Mouse (Mus musculus): Measurements from ENCODE around the gene Htr1d.
A peak's percentile ranks its signal among the peaks of the same experiment; 100 is the strongest.

The Htr1d gene

DNA sequence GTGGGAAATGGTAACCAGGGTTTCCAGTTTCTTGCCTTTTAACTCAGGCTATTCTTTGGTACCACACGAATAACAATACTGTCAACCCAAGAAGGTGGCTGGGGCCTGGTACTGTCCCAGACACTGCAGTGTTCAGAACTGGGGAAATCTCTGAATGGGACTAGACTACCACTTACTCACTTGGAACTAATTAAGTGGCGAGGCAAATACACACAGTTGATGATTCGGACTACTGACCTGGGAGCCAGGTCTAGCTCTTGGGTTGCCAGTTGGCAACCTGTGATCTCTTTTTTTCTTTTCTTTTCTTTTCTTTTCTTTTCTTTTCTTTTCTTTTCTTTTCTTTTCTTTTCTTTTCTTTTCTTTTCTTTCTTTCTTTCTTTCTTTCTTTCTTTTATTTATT is 29.0 kb downstream of the Htr1d start:
- DNase-seq (ENCODE audit: low spot score), result no peak

DNA sequence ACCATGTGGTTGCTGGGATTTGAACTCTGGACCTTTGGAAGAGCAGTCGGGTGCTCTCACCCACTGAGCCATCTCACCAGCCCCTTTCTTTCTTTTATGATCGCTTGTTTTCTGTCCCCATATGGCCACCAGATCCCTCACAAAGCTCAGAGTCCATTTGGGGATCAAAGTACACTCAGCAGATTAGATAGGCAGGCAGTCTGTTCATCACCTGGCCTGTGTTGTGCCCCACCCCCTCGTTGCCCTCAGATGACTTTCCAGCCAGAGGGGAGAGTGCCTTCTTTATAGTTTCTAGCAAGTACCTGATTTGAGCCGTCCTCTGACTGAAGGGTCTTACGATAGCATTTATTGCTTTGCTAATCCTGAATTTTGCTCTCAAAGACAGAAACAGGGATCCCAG is 29.5 kb downstream of the Htr1d start:
- no peak for DNase-seq (ENCODE audit: low spot score)

DNA sequence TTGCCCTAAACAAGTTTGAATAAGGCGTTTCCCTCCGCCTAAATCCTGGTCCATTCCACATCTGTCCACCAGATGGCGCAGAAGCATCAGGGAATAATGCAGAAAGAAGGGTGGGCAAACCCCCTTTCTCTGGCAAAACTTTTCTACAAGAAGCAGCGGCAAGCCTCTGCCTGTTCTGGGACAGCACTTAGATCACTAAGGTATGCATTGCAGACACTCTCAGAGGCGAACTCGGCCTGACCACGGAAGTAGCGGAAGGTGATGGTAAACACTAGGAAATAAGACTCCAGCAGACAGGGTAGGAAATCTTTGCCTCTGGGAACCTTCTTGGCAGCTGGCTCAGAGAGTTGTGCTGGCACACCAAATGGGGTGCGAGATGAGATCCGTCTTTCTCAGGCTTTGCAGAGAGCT is 31.5 kb downstream of the Htr1d start:
- peak; percentile 69 for DNase-seq (ENCODE audit: low spot score)

DNA sequence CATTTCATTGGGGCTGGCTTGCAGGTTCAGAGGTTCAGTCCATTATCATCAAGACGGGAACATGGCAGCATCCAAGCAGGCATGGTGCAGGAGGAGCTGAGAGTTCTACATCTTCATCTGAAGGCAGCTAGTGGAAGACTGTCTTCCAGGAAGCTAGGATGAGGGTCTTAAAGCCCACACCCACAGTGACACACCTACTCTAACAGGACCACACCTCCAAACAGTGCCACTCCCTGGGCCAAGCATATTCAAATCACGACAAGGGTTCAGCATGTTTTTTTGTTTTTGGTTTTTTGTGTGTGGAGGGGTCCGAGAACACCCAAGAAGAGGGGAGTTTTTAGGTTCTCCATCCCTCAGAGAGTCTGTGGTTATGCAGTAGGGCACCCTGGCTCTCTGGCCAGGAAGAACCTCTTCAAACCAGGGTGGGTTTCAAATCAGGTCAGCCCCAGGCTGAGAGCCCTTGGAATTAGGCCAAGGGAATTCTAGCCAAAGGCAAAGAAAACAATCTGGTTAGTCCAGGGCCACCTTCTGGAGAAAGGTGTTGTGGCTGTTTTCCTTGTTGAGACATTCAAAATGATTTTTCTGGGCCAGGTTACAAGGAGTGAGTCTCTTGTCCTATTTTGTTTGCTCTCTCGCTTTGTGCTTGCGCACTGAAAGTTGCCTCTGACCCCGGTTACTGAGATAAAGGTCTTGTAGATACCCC is 33.3 kb downstream of the Htr1d start:
- DNase-seq (ENCODE audit: low spot score), result no peak

DNA sequence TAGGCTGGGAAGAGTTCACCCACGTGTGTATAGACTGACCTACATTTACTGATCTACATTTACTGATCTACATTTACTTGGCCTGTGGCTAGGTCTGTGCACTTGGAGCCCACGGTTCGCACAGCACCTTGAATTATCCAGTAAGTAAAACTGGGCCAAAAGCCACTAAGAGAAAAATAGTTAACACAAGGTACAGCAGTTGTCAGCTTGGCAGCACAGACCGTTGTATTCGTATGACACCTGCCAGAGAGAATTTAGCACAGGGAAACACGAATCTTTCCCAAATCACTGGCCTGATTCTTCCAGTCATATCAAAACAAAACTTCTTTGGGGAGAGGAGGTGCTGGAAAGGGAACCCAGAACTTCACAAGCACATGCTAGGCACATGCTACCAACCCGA is 35.0 kb downstream of the Htr1d start:
- no peak for DNase-seq (ENCODE audit: low spot score)

DNA sequence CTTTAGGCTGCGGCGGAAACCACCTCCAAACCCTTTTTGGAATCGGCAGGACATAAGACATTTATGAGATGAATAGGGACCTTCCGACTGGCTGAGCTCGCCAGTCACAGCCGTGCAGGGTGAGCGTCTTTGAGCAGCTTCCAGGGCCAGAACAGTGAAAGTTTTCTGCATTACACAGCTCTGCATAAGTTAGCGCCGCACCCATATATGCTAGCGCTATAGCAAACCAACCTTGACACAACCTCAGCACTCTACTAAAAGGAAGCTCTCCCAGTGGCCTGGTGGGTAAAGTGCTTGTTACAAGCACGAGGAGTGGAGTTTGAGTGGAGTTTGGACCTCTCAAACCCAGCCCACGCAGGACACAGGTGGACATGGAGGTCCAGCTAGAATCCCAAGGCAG is 35.9 kb downstream of the Htr1d start:
- DNase-seq (ENCODE audit: low spot score), result no peak

DNA sequence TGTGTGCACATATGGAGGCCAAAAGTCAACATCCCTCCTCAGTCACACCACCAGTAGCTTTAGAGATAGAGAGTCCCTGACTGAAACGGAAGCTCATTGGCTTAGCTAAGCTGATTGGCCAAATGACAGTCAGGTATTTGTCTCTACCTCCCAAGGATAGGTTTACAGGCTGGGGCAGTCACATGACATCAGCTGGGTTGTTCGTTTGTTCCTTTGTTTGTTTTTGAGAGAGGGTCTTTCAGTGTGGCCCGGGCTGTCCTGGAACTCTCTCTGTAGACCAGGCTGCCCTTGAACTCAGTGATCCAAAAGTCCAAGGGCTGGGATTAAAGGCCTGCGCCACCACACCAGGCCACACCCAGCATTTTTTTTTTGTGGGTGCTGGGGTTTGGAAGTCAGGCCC is 37.9 kb downstream of the Htr1d start:
- no peak for DNase-seq (ENCODE audit: low spot score)

DNA sequence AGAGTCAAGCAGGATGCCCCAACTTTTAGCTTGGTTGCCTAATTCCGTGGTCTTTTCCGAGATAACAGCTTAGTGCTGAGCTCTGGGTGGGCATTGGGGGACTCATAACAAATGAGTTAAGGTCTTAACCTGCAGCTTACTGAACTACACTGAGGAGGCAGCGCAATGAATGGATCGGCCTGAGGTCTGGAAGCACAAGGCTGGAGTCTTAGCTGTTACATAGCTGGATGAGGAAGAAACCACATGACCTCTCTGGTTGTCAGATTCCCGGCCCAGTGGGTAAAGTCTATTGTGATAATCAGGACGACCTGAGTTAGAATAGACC is 38.4 kb downstream of the Htr1d start:
- DNase-seq (ENCODE audit: low spot score), result no peak

DNA sequence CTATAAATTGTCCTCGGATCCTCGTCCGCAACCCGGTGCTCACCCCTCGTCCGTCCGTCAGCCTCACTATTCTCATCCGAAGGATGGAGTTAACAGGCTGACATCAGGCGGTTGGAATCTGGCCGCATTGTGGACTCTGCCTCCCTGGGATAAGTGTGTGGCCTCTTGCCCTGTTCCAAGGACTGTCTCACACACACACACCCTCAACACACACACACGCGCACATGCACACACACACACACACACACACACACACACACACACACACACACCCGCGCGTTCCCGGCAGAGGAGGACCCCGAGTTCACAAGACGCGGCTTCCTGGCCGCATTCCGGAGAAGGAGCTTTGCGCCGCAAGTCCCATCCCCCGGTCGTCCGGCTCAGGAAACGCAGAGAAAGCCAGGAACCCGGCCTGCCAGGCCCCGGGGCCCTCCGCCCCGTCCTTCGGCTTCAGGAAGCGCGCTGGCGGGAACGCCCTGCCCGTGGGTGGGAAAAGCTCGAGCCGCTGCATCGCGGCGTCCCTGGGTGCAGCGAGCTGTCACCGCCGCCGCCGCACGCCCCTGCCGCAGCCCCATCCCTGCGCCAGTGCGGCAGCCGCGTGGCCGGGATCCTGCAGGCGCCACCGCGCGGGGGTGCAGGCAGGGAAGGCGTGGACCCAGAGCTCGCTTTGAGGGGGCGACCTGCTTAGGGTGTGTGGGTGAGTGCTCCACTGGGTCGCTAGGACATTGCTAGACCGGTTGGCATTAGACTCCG is 38.9 kb downstream of the Htr1d start, which contains the start of gene 6030445D17Rik:
Gene 6030445D17Rik (plus strand): TSS at position 165 of the 753 bp plus-strand sequence.
- no peak for DNase-seq (ENCODE audit: low spot score)

DNA sequence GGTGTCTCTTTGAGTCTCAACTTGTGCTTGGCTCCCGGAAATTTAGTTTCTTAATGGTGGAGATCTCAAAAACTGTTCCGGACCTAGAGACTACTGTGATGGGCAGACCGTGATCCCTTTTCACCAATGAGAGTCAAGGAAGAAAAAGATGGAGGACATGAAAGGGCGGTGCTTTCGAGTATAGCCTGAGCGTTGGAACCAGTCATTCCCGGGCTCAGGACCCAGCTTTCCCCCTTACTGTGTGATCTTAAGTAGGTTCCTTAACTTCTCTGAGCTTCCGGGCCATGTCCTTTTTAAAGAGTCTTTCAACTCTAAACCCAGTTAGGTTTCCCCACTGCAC is 39.5 kb downstream of the Htr1d start:
- DNase-seq (ENCODE audit: low spot score), result no peak

DNA sequence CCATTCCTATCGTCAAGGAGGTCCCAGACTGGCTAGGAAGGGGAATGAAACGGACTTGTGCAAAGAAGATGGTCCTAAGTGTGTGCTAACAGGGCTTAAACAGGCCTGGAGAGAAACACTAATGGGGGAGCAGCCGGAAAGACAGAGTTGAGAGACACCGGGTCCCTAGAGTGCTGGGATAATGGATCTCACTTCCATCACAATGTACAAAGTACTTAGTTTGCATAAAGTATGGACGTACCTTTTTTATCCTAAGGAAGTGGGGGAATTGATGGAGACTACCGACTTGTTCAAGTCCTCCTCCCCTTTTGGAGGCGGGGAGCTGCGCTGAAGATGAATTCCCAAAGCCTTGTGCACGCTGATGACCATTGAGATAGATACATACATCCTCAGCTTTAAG is 40.1 kb downstream of the Htr1d start:
- no peak for DNase-seq (ENCODE audit: low spot score)

DNA sequence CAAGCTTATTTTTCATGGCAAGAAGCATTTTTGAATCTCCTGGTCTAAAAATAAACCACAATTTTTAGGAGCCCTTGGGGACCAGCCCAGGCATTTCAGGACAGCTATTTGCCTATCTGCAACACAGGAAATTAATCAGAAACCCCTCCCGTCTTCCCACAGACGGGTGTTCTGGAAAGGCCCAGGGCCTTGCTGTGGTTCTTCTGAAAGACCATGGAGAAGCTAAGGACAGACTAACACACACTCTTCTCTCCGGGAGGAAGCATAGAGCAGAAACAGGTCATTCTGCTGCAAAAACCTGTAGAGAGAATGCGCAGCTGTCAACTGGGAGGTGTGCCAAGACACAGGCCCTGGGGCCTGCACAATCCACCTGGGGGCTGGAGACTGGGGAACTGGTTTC is 42.9 kb downstream of the Htr1d start:
- DNase-seq (ENCODE audit: low spot score), result no peak

DNA sequence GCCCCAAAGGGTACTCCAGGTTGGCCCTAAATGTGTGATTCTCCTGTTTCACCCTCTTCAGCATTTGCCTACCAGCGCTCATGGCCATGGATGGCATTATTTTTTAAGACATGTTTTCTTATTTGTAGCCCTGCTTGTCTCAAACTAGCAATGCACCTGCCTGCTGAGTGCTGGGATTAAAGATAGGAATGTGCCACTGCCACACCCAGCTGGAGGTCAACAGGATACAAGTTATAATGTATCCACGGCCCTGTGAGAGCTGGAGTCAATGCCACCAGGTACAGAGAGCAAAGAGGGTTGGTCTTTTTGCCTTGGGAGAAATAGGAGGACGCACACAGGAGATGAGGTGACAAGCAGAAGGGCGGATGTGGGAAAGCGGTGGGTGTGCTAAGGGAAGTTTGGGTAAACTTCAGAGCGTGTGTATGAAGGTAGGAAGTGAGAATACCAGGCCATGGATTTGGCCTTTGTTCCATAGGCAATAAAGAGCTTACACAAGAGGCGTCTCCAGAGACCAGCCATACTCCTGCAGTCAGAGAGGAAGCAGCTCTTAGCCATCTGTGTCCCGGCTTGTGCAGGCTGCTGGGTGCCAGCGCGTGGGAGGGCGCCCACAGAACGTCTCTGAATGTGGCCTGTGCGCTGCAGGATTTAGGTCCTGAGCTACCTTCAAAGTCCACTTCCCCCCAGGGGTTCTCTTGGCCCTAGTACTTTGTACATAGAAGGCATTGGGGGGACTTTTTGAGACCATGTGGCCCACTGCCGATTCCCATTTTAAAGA is 45.4 kb downstream of the Htr1d start:
- DNase-seq (ENCODE audit: low spot score), result peak; percentile 65

DNA sequence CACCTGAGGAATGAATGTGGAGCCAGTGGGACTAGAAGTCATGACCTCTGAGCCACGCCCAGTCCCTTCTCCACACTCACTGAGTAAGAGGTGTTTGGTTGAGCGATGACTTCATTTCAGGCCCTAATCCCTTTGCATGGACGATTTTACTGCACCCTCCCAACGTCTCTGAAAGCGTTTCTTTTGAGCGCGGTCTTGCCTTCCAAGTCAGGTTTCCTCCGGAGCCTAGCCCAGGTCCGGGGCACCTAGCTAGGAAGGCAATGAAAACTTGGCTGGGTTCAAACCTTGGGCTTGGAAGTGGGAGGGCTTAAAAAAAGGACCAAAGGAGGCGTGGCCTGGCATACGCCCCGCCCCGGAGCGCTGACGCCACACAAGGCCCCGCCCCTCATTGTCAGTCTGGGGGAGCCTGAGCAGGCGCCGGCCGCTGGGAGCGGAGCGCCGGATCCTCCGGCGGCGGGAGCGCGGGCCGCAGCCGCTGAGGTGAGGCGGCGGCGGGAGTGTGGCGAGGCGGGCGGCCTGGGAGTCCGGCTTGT is 46.1 kb downstream of the Htr1d start, which contains the start of gene Luzp1:
Gene Luzp1 (plus strand): TSS at position 391 of the 533 bp plus-strand sequence.
- peak; percentile 87 for DNase-seq (ENCODE audit: low spot score)

DNA sequence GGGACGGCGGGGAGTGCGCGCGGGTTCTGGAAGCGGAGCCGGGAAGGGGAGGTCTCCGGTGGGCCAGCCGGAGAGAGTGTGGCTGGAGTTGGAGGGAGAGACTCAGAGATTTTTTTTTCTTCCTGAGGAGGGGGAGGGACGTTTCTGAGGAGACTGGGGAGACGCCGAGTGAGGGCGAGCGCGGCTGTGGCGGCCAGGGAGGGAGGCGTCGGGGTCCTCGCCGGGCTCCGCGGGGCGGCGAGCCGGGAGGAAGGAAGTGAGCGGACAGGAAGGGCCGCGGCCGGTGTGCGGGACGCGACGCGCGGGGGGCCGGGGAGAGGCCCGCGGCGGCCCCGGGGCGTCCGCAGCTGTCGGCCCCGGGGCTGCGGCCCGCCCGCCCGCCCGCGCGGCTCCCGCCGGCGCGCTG is 46.6 kb downstream of the Htr1d start:
- DNase-seq (ENCODE audit: low spot score), result no peak

DNA sequence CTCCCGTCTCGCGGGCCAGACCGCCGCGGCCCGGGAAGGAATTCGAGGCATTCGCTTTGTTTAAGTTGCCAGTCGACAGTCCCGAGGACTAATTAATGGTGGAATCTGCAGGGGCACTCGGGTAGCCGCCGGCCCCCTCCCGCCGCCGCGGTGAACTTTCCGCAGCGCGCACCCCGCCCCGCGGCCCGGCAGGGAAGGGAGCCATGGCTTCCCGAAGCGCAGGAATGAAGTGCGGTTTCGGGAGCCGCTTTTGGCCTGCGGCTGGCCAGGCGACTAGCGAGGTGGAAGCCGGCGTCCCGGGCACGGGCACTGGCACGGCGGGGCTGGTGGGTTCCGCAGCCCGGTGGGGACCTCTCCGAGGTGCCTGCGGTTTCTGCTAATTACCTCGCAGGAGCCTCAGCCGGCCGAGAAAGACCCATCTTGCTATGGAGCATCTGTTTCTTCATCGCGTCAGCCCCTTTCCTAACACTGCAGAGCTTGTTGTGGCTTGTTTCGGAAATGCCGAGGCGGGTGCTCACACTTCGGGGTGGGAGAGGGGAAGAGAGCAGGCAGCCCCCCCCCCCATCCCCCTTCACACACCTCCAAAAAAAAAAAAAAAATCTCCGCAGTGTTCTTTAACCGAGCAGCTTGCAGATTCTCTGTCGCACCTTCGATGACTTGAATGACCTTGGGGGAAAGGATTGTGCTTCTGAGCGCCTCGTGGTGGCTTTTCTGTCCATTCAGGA is 47.2 kb downstream of the Htr1d start:
- DNase-seq (ENCODE audit: low spot score), result no peak

DNA sequence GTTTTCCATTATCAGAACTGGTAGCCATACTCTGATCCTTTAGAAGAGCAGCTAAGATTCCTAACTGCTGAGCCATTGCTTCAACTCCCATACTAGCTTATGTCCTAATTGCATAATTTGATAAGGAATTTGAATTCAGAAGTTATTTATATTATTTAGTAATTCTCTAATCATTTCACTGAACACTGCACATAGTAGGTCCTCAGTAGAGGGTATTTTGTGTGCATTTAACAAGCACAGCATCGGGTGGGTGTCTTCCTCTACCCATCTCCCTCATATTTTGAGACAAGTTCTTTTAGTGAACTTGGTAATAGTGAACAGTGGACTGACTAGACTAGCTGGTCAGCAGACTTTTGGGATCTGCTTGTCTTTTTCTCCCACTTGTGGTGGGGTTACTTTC is 53.4 kb downstream of the Htr1d start:
- no peak for DNase-seq (ENCODE audit: low spot score)

DNA sequence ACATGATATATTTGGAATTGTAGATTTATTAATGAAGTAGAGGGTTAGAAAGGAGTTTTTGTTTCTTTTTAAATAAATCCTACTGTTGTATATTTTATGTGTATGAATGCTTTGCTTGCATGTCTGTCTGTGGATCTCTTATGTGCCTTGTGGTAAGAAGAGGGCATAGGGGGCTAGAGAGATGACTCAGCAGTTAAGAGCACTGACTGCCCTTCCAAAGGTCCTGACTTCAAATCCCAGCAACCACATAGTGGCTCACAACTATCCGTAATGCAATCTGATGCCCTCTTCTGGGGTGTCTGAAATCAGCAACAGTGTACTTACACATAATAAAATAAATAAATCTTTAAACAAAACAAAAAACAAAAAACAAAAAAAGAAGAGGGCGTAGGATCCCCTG is 63.2 kb downstream of the Htr1d start:
- DNase-seq (ENCODE audit: low spot score), result no peak
